Comparison of ENCODE assay signal across 8 mouse cellular contexts in the genomic region with DNA sequence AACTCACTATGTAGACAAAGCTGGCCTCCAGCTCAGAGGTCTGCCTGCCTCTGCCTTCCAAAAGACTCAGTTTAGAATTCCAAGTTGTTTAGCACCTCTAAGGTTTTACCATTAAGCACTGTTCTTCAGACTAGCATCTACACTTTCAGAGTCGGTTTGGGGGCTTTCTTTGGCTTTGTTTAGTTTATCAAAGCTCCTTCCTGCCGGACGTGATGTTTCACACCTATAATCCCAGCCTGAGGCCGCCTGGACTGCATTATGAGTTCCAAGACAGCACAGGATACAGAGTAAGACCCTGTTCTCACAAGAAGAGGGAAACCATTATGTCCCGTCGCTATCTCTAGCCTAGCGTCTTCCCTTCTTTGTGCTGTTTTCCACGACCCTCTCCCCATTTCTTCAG. TPM values are rescaled to one million over a fixed set of nuclear protein-coding genes. Genes with fewer than 3 reads are reported as not detected.
A peak's percentile ranks its signal among the peaks of the same experiment; 100 is the strongest.
DNase-seq lines count a peak whose midpoint lies in the region; ATAC-seq and TF ChIP-seq lines count a peak whose summit lies in the region.

No protein-coding gene starts in this region.

- H3K9ac ChIP-seq in embryonic facial prominence, embryonic 14.5 days (ENCODE audit: low read depth, low read length), result peak overlapping the region; percentile 93
- peak overlapping the region; percentile 92 for H3K9ac ChIP-seq in intestine, embryonic 16.5 days (ENCODE audit: low read depth, low read length)

- H3ac ChIP-seq in myocyte (ENCODE audit: control insufficient read depth, insufficient read length), result peak overlapping the region; percentile 7

- H3K27me3 ChIP-seq in embryonic facial prominence, embryonic 14.5 days (replicated peaks; ENCODE audit: control insufficient read depth, insufficient read depth, low read length), result no peaks in the 10 kb centered on the region
- H3K27me3 ChIP-seq in intestine, embryonic 16.5 days (replicated peaks; ENCODE audit: control insufficient read depth, insufficient read depth, low read length), result no peaks in the 10 kb centered on the region
- no peaks in the 10 kb centered on the region for H3K27me3 ChIP-seq in myocyte (ENCODE audit: control insufficient read depth, insufficient read depth, insufficient read length)
- H3K27me3 ChIP-seq in cerebellum, adult 2 months (ENCODE audit: control insufficient read depth, insufficient read depth, low read length), result no peaks in the 10 kb centered on the region; the same call in 1 of the 2 replicates

- H3K4me2 ChIP-seq in embryonic facial prominence, embryonic 14.5 days (ENCODE audit: low read depth, low read length), result peak overlapping the region; percentile 75
- H3K4me2 ChIP-seq in intestine, embryonic 16.5 days (ENCODE audit: low read depth, low read length), result peak overlapping the region; percentile 65
- peak overlapping the region; percentile 100 for H3K4me2 ChIP-seq in myocyte (ENCODE audit: low read depth)

- DNase-seq in layer of hippocampus, adult 2 months (ENCODE audit: low spot score in 2 of 2), result no peak
- DNase-seq in layer of hippocampus, adult 11-12 months (ENCODE audit: low spot score), result no peak
- DNase-seq in embryonic facial prominence, embryonic 14.5 days (ENCODE audit: low spot score), result no peak
- DNase-seq in thymus, postnatal 10 days (ENCODE audit: low spot score in 2 of 2), result no peak
- DNase-seq in cerebellum, adult 2 months, result no peak
- DNase-seq in frontal cortex, postnatal 10 days (ENCODE audit: low spot score in 2 of 2), result no peak

- H3K4me3 ChIP-seq in layer of hippocampus, adult 2 months, result peak overlapping the region; percentile 85
- peak overlapping the region; percentile 94 for H3K4me3 ChIP-seq in embryonic facial prominence, embryonic 14.5 days (ENCODE audit: low read depth, low read length)
- H3K4me3 ChIP-seq in intestine, embryonic 16.5 days (ENCODE audit: low read length), result peak overlapping the region; percentile 62
- peak overlapping the region; percentile 100 for H3K4me3 ChIP-seq in myocyte
- no peak overlapping the region for H3K4me3 ChIP-seq in cerebellum, adult 2 months (replicated peaks; ENCODE audit: insufficient read depth, low read depth, low read length)

- H3K9me3 ChIP-seq in embryonic facial prominence, embryonic 14.5 days (ENCODE audit: control insufficient read depth, low read length), result no peaks in the 10 kb centered on the region
- no peaks in the 10 kb centered on the region for H3K9me3 ChIP-seq in intestine, embryonic 16.5 days (ENCODE audit: control insufficient read depth, low read length)

- no peak for ATAC-seq in embryonic facial prominence, embryonic 14.5 days (ENCODE audit: low read depth)
- ATAC-seq in intestine, embryonic 16.5 days, result no peak

- TF ChIP-seq CTCF in layer of hippocampus, adult 2 months (conservative IDR thresholded peaks at IDR 0.05), result no peak
- TF ChIP-seq CTCF in cerebellum, adult 2 months (IDR thresholded peaks at IDR 0.05; ENCODE audit: borderline replicate concordance, insufficient read depth, low read depth, low read length), result no peak

- no peak for TF ChIP-seq POLR2A in myocyte (IDR thresholded peaks at IDR 0.05; ENCODE audit: insufficient read length, low read depth)
- no peak for TF ChIP-seq POLR2A in cerebellum, adult 2 months (IDR thresholded peaks at IDR 0.05; ENCODE audit: borderline replicate concordance, insufficient read depth, low read length)

- H3K36me3 ChIP-seq in embryonic facial prominence, embryonic 14.5 days (ENCODE audit: control insufficient read depth, insufficient read depth, low read length), result no peaks in the 10 kb centered on the region
- H3K36me3 ChIP-seq in intestine, embryonic 16.5 days (ENCODE audit: control insufficient read depth, insufficient read depth, low read length), result no peaks in the 10 kb centered on the region
- peaks cover 33% of the 10 kb centered on the region for H3K36me3 ChIP-seq in myocyte (ENCODE audit: control insufficient read depth, insufficient read depth)

- H3K79me2 ChIP-seq in myocyte (ENCODE audit: control insufficient read depth, insufficient read depth), result peaks cover 66% of the 10 kb centered on the region

- H3K4me1 ChIP-seq in embryonic facial prominence, embryonic 14.5 days (ENCODE audit: control insufficient read depth, insufficient read depth, low read length), result peaks cover 41% of the 10 kb centered on the region
- H3K4me1 ChIP-seq in intestine, embryonic 16.5 days (ENCODE audit: control insufficient read depth, insufficient read depth, low read length), result peaks cover 45% of the 10 kb centered on the region
- no peaks in the 10 kb centered on the region for H3K4me1 ChIP-seq in cerebellum, adult 2 months (ENCODE audit: control insufficient read depth, insufficient read depth, low read length)

- no peak overlapping the region for H3K27ac ChIP-seq in layer of hippocampus, adult 2 months
- no peak overlapping the region for H3K27ac ChIP-seq in embryonic facial prominence, embryonic 14.5 days (replicated peaks; ENCODE audit: low read depth, low read length)
- H3K27ac ChIP-seq in intestine, embryonic 16.5 days (ENCODE audit: low read length), result no peak overlapping the region
- H3K27ac ChIP-seq in cerebellum, adult 2 months (ENCODE audit: insufficient read depth, low read length), result no peak overlapping the region

- whole genome bisulfite sequencing in embryonic facial prominence, embryonic 14.5 days, result 39% methylated on average over 8 of the region's 8 CpGs
- 40% methylated on average over 8 of the region's 8 CpGs for WGBS in intestine, embryonic 16.5 days
- WGBS in cerebellum, adult 2 months, result 72% methylated on average over 8 of the region's 8 CpGs

TF ChIP-seq in myocyte, 11 proteins besides CTCF, POLR2A, EP300 and RAD21:
- TF ChIP-seq POLR2AphosphoS2 (IDR thresholded peaks at IDR 0.05; ENCODE audit: insufficient read length, low read depth), result peak; percentile 41
- no peak for TF ChIP-seq MYOG (IDR thresholded peaks at IDR 0.05; ENCODE audit: control insufficient read depth in 1 of 3, insufficient read depth in 1 of 3, insufficient read length in 2 of 3, low read depth in 2 of 3)
- TF ChIP-seq CEBPB (IDR thresholded peaks at IDR 0.05; ENCODE audit: insufficient read depth, poor library complexity, severe bottlenecking), result no peak
- TF ChIP-seq MAX (IDR thresholded peaks at IDR 0.05; ENCODE audit: low read depth), result no peak
- TF ChIP-seq SRF (IDR thresholded peaks at IDR 0.05; ENCODE audit: control insufficient read depth, insufficient read length, low read depth), result no peak
- TF ChIP-seq TCF3 (IDR thresholded peaks at IDR 0.05; ENCODE audit: insufficient read length, low read depth), result no peak
TF ChIP-seq in myocyte: peak in this region for 1.

RNA-seq across cellular contexts. Expression of gene Clic4, which starts 2.1 kb away (rescaled TPM):
- total RNA-seq in layer of hippocampus, adult 2 months (2021), result 10 to 100 TPM; 31.2 to 34.2 TPM
- 97.5 and 100 TPM in 2 replicates for polyA plus RNA-seq in embryonic facial prominence, embryonic 14.5 days (2014; fragmentation: Nextera tagmentation; extraction: Ambion mirVana)
- 107 and 109 TPM in 2 replicates for polyA plus RNA-seq in intestine, embryonic 16.5 days (2015; fragmentation: Nextera tagmentation; extraction: Ambion mirVana)
- 250 TPM for polyA plus RNA-seq in myocyte (2012; fragmentation: generic; extraction: Trizol)
- polyA plus RNA-seq in cerebellum, adult 2 months (2012; rRNA removed), result 92.3 and 98.4 TPM in 2 replicates
